Mouse (Mus musculus): ENCODE data around the gene Ccdc151. TPM values are rescaled to one million over a fixed set of nuclear protein-coding genes. Genes with fewer than 3 reads are reported as not detected.

Gene Ccdc151
- 0.19 and 0.29 TPM in 2 replicates for polyA plus RNA-seq (2012; rRNA removed)

DNA sequence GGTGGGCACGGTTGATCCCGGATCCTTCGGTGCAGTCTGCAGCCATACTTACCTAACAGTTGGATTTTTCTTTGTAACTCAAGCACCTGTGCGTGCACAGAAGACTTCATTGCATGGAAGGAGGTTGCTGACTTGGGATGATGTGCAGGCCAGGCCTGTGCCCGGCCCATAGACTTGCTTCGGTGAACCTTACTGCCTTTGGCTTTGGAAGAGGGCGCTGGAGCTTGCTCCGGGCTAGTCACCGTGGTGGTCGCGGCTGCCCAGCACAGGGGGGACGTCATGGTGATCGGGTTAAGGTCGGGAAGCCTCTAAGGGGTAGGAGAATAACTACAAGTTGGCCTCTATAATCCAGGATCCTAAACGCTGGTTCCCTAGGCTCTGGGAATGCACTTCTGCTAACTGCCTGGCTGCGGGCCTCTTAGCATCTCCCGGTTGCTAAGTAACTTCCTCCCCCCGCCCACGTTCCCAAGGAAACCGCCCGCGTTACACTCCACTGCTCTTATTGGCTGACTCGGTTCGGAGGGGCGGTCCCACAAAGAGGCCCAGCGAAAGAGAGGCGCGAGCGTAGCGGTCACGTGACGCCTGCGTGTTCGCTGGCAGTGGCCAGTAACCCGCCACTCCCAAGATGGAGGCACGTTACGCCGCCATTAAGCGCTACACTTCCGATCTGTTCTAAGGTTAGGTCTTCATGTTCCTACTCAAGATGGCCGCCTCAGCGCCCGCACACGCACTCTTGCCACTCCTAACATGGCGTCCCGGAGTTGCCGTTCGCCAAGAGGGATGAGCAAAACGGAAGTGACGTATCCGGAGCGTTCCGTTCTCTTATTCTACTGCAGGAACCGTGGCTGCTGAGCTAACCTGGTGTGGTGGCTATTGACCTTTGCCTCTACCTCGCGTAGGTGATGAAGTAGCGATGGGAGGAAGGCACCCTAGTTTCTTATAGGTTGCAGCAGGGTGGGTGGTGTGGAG, at the start of gene Ccdc151, which contains the start of gene Prkcsh:
Gene Ccdc151 (minus strand): TSS at position 441 of the 969 bp plus-strand sequence.
Gene Prkcsh (plus strand): TSS at position 613 of the 969 bp plus-strand sequence.
- peak; percentile 82 for DNase-seq (ENCODE audit: low spot score)

- DNase-seq (ENCODE audit: low spot score): no peak
Observed at GRCm38 (mm10) chr9:22051958-22052254, 49.5 kb upstream of the Ccdc151 start, which contains the start of gene Elavl3. Gene Elavl3 (minus strand): TSS chr9:22052023.

DNA sequence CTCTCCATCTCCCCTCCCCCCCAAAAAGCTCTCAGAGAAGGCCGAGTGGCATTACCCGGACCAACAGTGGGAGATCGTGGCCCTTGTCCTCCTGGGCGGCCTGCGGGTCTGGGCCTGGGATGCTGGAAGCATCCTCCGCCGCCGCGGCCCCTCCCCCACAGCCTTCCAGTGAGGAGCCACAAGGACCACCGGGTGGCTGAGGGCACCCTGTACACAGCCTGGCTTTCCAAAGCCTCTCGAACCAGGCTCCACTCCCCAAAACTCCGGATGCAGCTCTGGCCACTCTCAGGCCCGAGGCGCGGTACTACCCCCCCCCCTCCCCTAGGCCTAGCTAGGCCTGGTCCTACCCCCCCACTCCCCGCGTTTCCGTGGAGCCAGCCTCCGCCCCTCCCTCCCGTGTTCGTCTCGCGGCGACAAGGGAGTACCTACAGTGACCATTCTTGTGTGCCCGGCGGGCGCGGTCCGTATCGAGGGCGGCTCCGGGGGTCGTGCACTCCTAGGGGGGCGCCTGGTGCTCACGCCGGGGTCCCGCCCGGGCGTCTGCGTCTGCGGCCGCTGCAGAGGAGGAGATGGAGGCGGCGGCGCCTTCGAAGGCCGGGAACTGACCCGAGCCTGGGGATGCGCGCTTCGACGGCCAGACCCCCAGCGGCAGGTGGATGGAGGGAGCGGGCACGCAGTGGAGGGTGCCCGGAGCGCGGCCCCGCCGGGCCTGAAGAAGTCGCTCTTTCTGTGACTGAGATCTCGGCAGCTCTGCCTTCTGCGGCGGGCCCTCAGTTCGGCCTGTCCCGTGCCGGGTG, 48.9 kb upstream of the Ccdc151 start:
- DNase-seq (ENCODE audit: low spot score): no peak

DNA sequence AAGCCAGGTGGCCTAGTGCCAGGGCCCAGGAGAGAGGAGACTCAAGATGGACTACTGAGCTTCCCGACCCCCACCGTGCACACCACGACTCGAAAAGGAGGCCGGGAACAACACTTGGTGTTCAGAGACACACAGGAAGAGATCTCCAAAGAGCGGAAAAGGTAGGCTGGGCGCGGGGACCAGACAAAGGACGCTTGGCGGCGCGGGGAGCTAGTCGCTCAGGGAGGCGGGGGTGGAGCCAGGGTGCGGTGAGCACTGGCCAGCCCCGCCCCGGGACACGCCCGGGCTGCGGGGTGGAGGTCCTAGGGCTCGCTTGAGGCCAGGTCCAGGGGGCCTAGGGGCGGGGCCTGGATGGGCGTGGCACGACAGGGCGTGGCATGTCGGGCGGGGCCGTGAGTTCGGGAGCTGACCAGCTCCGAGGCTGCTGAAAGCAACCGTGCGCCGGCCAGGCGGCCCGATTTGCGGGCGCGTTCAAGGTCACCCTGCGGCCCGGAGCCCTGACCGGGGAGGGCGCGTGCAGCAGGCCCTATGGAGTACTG, 48.0 kb upstream of the Ccdc151 start:
- no peak for DNase-seq (ENCODE audit: low spot score)

DNA sequence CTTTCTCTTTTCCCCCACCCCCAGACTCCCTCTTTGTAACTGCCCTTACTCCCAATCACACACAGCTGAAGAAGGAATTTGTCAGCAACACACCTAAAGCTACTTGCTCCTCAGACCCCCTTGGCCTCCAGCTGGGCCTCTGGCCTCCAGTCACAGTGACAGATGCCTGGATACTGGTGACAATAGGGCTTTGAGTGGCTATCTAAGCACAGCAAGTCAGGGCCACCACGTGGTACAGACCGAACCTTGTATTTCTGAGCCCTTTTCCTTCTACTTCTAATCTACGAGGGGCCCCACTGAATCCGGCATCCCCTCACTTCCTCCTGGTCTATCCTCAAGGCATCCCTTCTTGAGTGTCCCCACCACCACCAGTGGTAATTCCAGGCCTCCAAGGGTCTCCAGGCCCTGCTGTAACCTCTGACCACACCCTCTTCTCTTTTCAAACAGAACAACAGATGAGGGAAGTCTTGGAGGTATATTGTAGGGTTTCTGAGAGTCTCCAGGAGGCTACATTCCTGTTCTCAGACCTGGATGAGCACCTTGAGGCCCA, 47.4 kb upstream of the Ccdc151 start:
- DNase-seq (ENCODE audit: low spot score): no peak

- no peak for DNase-seq (ENCODE audit: low spot score)
Observed at GRCm38 (mm10) chr9:22049315-22049714, 46.9 kb upstream of the Ccdc151 start.

GRCm38 (mm10) chr9:22047329-22047728, 44.9 kb upstream of the Ccdc151 start:
- no peak for DNase-seq (ENCODE audit: low spot score)

- DNase-seq (ENCODE audit: low spot score): no peak
Observed at GRCm38 (mm10) chr9:22041832-22042231, 39.4 kb upstream of the Ccdc151 start.

GRCm38 (mm10) chr9:22037826-22038225, 35.4 kb upstream of the Ccdc151 start:
- no peak for DNase-seq (ENCODE audit: low spot score)

GRCm38 (mm10) chr9:22035300-22036044, 33.0 kb upstream of the Ccdc151 start:
- no peak for DNase-seq (ENCODE audit: low spot score)

DNA sequence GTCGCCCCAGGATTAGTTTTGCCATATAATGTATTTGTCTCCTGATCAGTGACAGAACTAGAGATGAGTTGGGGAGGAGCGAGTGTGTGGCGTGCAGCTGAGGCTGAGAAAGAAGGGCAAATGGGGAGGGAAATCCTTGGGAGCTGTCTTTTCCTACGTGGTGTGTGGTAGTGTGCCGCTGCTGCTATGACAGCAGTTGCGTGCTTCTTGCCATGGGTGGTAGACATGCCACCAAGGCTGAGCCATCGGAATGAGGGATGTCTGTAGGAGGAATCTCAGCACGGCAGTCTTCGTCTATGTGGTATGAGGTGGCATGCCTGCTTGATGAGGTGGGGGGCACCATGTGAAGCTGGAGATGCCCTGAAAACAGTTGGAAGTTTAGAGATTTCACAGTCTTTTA, 28.0 kb upstream of the Ccdc151 start:
- no peak for DNase-seq (ENCODE audit: low spot score)

- no peak for DNase-seq (ENCODE audit: low spot score)
Observed at GRCm38 (mm10) chr9:22028467-22028866, 26.0 kb upstream of the Ccdc151 start.

GRCm38 (mm10) chr9:22024592-22024991, 22.2 kb upstream of the Ccdc151 start:
- DNase-seq (ENCODE audit: low spot score): no peak

- no peak for DNase-seq (ENCODE audit: low spot score)
Observed at GRCm38 (mm10) chr9:22017208-22017825, 14.9 kb upstream of the Ccdc151 start.

GRCm38 (mm10) chr9:22016245-22016644, 13.8 kb upstream of the Ccdc151 start:
- DNase-seq (ENCODE audit: low spot score): no peak

- no peak for DNase-seq (ENCODE audit: low spot score)
Observed at GRCm38 (mm10) chr9:22012731-22013130, 10.3 kb upstream of the Ccdc151 start.

- no peak for DNase-seq (ENCODE audit: low spot score)
Observed at GRCm38 (mm10) chr9:22011055-22011454, 8.6 kb upstream of the Ccdc151 start.

DNA sequence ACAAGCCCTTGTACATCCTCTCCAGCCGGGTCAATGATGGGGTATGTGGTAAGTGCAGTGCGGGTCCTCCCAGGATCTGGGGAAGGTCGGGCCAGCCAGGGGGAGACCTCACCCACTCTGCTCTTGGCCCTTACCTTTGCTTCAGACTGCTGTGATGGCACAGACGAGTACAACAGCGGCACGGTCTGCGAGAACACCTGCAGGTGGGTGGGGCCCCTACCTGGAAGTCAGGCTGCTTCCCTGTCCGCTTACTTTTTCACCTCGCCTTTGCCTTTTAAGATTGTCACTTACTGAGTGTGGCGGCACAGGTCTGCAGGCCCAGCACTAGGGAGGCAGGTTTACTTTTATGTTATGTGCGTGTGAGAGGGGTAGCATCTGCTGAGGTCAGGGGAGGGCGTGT, 2.1 kb upstream of the Ccdc151 start:
- no peak for DNase-seq (ENCODE audit: low spot score)

DNA sequence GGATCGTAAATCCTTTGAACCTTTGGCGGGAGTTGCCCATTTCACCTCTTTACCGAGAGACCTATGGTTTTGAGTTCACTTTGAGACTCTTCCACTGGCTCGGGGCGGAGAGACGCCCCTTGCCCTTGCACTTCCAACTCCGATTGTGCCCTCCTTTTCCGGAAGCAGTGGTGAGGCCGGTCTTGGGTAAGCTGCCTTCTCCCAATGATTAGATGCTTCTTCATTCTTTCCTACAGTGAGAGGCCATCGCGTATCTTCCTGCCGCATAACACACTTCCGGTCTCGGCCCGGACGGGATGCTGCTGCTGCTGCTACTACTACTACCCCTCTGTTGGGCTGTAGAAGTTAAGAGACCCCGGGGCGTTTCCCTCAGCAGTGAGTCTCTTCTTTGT, 725 bp upstream of the Ccdc151 start:
- no peak for DNase-seq (ENCODE audit: low spot score)

DNA sequence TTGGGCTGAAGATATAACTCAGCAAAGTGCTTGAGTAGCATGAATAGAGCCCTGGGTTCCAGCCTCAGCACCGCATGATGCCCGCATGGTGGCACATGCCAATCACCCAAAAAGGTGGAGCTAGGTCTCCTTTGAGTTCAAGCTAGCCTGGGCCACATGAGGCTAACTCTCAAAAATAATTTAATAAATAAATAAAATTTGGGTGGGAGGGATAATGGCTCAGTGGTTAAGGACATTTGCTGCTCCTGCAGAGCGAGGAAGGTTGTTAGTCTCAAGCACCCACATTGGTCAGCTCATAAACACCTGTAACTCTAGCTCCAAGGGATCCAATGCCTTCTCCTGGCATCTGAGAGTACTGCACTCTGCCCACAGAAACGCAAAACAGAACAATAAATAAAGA, 801 bp downstream of the Ccdc151 start:
- no peak for DNase-seq (ENCODE audit: low spot score)

- DNase-seq (ENCODE audit: low spot score): no peak
Observed at GRCm38 (mm10) chr9:22000296-22000695, 2.1 kb downstream of the Ccdc151 start.

Measured in urinary bladder, adult 2 months (tissue).